Mouse (Mus musculus): ENCODE measurements around the gene Ankrd33. TPM values are rescaled to one million over a fixed set of nuclear protein-coding genes. Genes with fewer than 3 reads are reported as not detected.

The Ankrd33 gene
- total RNA-seq, 2 experiments from 2014 or later, result not detected

DNA sequence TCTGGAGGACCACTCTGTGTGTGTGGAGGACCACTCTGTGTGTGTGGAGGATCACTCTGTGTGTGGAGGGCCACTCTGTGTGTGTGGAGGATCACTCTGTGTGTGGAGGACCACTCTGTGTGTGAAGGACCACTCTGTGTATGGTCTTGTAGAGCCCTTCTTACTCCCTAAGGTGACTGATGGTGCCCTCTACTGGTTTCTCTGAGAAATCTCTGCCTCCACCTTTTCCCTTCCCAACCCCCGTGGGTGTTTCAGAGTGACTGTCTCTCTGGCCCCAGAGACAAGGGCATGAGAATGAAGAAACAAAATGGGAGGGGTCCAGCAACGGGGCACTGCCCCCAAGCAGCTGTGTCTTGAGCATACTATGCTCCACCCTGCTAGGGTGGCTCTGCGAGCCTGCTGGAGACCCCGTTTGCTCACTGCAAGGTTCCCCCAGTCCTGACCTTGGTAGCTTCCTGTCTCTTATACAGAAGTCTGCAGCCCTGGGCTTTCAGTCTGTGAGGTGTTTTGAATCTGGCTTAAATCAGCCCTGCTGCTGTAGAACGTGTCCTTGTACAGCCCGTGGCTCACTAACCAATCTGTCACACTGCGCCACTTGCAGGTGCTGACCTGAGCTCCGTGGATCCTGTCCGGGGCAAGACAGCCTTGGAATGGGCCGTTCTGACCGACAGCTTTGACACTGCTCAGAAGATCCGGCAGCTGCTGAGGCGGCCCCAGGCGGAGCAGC is 3.0 kb downstream of the Ankrd33 start:
- no peak for ATAC-seq (replicated peaks; ENCODE audit: low FRiP score, poor library complexity, severe bottlenecking)

DNA sequence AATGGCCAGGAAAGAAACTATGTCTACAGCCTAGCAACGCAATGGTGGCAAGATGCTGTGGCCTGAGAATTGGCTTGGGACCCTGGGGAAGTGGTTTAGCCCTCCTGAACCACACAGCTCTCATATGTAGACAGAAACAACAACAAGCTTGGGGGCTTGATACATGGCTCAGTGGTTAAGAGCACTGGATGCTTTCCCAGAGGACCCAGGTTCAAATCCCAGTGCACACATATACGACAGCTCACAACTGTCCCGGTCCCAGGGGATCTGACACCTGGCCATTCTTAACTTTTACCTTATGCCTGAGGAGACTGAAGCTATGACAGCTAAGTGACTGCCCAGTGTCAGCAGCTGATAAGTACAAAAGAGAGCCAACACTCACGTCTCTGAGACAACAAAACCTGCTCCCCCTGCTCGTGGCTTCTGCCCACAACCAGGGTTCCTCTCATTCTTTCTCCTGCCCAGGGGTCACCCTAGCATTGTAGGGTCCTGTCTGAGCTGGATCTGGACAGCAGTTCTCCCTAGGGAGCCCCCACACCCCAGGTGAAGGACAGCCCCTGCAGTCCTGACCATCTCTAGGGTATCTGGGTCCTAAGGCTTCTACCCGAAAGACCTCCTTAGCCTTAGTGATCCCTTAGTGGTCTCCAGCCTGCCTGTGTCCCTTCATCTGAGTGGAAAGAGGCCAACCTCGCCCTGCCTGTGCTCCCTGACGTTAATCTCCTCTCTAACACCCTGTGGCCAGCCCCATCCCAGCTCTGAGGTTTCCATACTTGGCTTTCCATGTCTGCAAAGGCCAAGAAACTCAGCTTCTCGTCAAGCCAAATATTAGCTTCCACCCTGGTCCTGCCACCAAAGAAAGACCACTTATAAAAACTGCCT is 6.1 kb downstream of the Ankrd33 start:
- no peak for ATAC-seq (replicated peaks; ENCODE audit: low FRiP score, poor library complexity, severe bottlenecking)

DNA sequence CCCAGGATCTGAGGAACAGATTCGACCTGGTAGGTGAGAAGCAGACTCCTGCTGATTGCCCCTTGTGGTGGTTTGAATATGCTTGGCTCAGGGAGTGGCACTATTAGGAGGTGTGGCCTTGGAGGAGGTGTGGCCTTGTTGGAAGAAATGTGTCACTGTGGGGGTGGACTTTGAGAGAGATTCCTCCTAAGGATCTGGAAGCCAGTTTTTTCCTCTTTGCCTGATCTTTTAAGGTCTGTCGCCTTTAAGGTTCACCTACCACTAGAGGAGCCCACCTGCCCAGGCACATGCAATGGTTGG is 6.7 kb downstream of the Ankrd33 start:
- no peak for ATAC-seq (replicated peaks; ENCODE audit: low FRiP score, poor library complexity, severe bottlenecking)

- ATAC-seq (replicated peaks; ENCODE audit: low FRiP score, poor library complexity, severe bottlenecking), result no peak
These were observed 7.6 kb downstream of the Ankrd33 start for GRCm38 (mm10) chr15:101123202-101123601.

GRCm38 (mm10) chr15:101125561-101125960 is 10.0 kb downstream of the Ankrd33 start:
- no peak for ATAC-seq (replicated peaks; ENCODE audit: low FRiP score, poor library complexity, severe bottlenecking)

DNA sequence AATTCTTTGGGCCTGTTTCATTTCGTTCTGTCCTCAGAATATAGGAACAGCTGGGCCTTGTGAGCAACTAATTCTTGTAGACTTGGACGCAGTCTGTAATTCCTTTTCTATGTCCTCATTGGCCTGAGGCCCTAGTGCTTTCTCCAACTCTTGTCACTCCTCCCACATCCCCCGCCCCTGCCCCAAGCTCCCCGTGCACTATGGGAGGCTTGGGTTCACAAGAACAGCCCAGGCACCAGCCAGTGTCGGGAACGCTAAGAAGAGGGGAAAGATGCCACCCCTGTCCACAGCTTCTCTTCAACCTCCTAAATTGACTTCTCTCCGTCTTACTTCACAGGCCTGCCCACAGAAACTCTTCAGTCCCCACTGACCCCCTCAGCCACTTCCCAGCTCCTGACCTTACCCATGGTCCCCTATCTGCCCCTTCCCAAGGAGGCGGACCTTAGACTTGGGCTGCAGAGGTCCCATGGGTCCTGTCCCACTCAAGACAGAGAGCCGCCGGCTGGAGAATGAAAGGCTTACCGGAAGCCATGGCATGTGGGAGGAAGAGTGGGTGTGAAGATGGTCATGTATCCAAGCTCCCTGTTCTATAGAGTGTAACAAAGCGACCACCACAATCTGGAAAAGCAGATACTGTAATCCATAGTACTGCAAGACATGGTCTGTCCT is 11.5 kb downstream of the Ankrd33 start:
- no peak for ATAC-seq (replicated peaks; ENCODE audit: low FRiP score, poor library complexity, severe bottlenecking)

DNA sequence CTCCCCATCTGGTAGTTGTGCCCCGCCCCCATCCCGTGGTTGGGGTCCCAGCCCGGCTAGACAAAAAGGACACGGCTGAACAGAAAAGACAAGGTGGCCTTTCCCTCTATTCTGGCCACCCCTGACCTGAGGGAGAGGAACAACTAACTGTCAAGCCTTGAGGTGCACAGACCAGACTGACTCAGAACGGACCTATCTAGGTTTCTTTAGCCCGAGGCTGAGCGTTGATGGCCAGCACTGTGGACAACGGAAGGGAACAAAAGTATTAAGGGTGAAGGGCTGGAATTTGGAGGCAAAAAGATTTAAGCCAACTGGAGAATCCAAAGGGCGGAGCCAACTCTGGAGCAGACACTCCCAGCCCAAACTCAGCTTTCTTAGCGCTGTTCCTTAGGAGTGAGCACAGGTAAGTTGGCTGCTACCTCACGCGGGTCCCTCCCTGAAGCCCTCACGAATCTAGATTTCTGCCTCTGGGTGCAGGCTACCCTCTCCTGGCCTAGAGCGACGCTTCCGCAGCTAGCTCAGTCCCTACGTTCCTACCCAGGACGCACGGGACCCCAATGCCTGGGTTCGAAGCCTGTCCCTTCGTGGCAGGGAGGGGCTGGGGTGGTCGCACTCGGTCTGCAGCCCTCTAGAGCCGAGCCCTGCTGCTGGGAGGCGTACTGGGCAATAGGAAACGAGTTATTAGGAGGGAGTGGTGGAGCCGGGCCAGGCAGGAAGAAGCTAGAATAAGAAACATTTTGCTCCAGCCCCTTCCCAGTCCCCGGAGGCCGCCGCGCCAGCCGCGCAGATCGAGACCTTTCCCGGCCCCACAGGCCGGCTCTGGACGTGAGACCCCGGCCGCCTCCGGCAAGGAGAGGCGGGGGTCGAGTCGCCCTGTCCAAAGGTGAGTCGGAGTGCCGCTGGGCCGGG is 12.9 kb downstream of the Ankrd33 start, which contains the start of gene Acvrl1:
Acvrl1 (plus strand) TSS at position 342 of the 909 bp plus-strand sequence.
- ATAC-seq (replicated peaks; ENCODE audit: low FRiP score, poor library complexity, severe bottlenecking), result no peak

DNA sequence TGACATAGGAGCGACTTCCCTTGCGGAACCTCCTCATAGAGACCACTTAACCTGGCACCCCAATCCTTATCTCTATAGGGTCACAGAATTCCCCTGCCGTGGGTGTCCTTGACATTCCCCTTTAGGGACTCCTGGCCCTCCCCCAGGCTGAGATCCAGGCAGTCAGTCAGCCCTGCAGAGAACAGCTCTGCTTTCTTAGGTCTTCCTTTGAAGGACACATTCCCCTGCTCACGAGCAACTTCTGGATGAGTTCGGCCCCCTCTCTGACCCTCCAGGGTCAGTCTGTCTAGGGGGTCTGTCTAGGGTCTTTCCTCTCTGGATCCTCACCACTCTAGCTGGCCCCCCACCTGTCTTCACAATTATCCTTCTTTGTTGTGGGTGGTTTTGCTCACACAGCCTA is 13.9 kb downstream of the Ankrd33 start:
- no peak for ATAC-seq (replicated peaks; ENCODE audit: low FRiP score, poor library complexity, severe bottlenecking)

DNA sequence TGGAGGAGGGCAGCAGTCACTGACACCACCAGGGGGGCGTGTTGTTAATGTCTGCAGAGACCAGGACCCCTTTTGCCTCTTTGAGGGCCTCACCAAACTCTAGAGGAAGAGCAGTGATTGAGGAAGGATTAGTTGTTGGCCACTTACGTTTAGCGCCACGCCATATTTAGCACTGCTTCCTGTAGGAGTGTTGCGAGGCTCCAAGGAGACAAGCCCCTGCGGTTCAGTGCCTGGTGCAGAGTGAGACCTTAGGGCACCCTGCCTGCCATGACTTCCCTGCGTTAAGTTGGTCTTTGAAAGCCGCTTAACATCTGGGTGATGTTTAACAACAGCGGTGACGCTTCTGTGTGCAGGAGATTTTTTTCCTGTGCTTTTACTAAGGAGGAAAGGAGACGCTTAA is 15.9 kb downstream of the Ankrd33 start:
- ATAC-seq (replicated peaks; ENCODE audit: low FRiP score, poor library complexity, severe bottlenecking), result no peak

- ATAC-seq (replicated peaks; ENCODE audit: low FRiP score, poor library complexity, severe bottlenecking), result no peak
These were observed 16.5 kb downstream of the Ankrd33 start for GRCm38 (mm10) chr15:101132041-101132440.

DNA sequence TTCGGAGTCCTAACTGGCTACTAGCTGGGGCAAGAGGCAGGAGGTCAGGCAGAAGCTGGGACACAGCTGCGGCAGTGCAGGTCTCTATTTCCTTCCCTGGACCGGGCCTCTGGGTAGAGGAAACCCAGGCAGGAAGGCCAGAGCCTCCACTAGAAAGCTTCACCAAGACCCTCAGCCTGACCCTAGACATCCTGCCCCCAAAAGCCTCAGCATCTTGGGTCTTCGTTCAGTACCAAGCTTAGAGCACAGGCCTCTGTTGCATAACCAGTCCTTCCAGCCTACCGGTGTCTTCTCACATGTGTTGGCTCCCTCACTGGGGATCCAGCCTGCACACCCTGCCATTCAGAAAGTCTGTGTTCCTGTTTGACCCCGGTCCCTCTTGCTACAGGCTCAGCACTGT is 17.2 kb downstream of the Ankrd33 start:
- no peak for ATAC-seq (replicated peaks; ENCODE audit: low FRiP score, poor library complexity, severe bottlenecking)

GRCm38 (mm10) chr15:101133993-101134704 is 18.6 kb downstream of the Ankrd33 start:
- ATAC-seq (replicated peaks; ENCODE audit: low FRiP score, poor library complexity, severe bottlenecking), result no peak

GRCm38 (mm10) chr15:101135405-101135804 is 19.9 kb downstream of the Ankrd33 start:
- no peak for ATAC-seq (replicated peaks; ENCODE audit: low FRiP score, poor library complexity, severe bottlenecking)

GRCm38 (mm10) chr15:101137455-101137854 is 21.9 kb downstream of the Ankrd33 start:
- no peak for ATAC-seq (replicated peaks; ENCODE audit: low FRiP score, poor library complexity, severe bottlenecking)

DNA sequence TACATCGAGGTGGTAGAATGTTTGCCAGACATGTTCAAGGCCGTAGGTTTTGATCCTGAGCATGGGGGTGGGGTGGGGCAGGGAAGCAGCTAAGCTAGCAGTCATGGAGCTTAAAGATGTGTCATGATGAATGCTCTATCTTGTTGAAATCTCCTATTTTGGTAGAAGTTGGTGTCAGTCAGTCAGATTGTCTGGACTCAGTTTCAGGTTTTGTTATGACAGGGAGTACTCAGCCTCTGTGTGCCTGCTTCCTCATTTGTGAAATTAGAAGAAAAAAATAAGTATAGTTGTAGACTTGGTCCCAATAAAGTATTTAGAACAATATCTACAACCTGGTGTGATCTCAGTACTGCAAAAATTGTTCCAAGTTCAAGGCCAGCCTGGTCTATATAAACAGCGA is 23.1 kb downstream of the Ankrd33 start:
- ATAC-seq (replicated peaks; ENCODE audit: low FRiP score, poor library complexity, severe bottlenecking), result no peak

GRCm38 (mm10) chr15:101139885-101140284 is 24.3 kb downstream of the Ankrd33 start:
- ATAC-seq (replicated peaks; ENCODE audit: low FRiP score, poor library complexity, severe bottlenecking), result no peak

DNA sequence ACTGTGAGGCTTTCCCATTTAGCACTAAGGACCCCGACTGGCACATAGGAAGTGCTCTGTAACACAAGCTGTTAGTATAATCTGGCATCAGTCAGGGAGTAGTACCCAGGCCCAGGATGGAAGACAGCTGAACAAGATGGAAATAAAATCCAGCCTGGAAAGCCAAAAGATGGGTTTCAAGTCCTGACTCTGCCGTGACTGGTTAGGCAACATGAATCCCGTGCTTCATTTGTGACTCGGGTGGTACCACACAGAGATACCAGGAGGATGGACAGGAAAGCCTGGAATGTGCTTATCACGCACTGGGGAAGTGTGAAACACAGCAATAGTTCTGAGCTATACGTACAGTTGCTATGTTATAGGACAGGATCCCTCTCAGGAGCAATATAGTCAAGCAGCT is 25.0 kb downstream of the Ankrd33 start:
- no peak for ATAC-seq (replicated peaks; ENCODE audit: low FRiP score, poor library complexity, severe bottlenecking)

- ATAC-seq (replicated peaks; ENCODE audit: low FRiP score, poor library complexity, severe bottlenecking), result no peak
These were observed 25.5 kb downstream of the Ankrd33 start for GRCm38 (mm10) chr15:101141061-101141541.

DNA sequence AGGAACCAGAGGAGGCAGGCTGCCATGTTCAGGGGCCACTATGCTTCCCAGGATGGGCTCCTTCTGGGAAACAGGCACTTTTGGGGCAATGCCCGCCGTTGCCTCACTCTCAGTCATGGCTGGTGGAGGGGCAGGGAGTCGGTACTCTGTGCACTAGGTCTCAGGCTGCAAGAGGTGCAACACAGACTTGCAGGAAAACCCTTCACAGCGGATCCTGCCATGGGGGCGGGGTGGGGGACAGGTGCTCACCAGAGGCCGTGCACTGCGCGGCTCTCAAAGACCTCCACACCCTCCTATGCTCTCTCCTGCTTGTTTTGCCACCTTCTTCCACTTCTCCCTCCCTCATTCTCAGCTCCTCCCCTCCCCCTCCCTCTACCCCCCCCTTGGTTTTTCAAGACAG is 27.1 kb downstream of the Ankrd33 start:
- ATAC-seq (replicated peaks; ENCODE audit: low FRiP score, poor library complexity, severe bottlenecking), result no peak

Measured in erythroid progenitor cell, adult 5-6 weeks (primary cell).